Mouse (Mus musculus): ENCODE measurements at regions not wholly inside any gene's neighbourhood (a gene's known extent, or its start where the extent isn't known, plus 50 kb on each side); places are given as distances from the start of the nearest gene placed in this dataset.
A peak's percentile ranks its signal among the peaks of the same experiment; 100 is the strongest.
"Not testable (repeated sequence)": the region's sequence is repeated elsewhere in the genome, so short reads cannot be mapped to it uniquely, and the experiment has no call there.

- no peak for DNase-seq
Observed at GRCm38 (mm10) chr7:116681268-116681667, 177.1 kb downstream of the Nucb2 start.

- DNase-seq: no peak
Observed at GRCm38 (mm10) chr7:116700409-116700808, 196.2 kb downstream of the Nucb2 start.

GRCm38 (mm10) chr7:116701466-116702342 is 197.5 kb downstream of the Nucb2 start:
- peak; percentile 81 for DNase-seq

GRCm38 (mm10) chr7:116702596-116702995 is 198.4 kb downstream of the Nucb2 start:
- DNase-seq: no peak

- DNase-seq: no peak
Observed at GRCm38 (mm10) chr7:116711541-116711940, 207.4 kb downstream of the Nucb2 start.

GRCm38 (mm10) chr7:116713200-116713599 is 209.0 kb downstream of the Nucb2 start:
- no peak for DNase-seq

GRCm38 (mm10) chr7:116715234-116716046 is 211.3 kb downstream of the Nucb2 start:
- no peak for DNase-seq

GRCm38 (mm10) chr7:116728379-116728778 is 224.2 kb downstream of the Nucb2 start:
- no peak for DNase-seq

- no peak for DNase-seq
Observed at GRCm38 (mm10) chr7:116729795-116730194, 225.6 kb downstream of the Nucb2 start.

- no peak for DNase-seq
Observed at GRCm38 (mm10) chr7:116735676-116736075, 231.5 kb downstream of the Nucb2 start.

GRCm38 (mm10) chr7:116736333-116736732 is 232.2 kb downstream of the Nucb2 start:
- no peak for DNase-seq

- no peak for DNase-seq
Observed at GRCm38 (mm10) chr7:116738009-116738408, 233.8 kb downstream of the Nucb2 start.

GRCm38 (mm10) chr7:116754556-116754955 is 250.4 kb downstream of the Nucb2 start:
- DNase-seq: no peak

- not testable (repeated sequence) for DNase-seq
Observed at GRCm38 (mm10) chr7:116792181-116792580, 288.0 kb downstream of the Nucb2 start.

GRCm38 (mm10) chr7:116808475-116808874 is 304.3 kb downstream of the Nucb2 start:
- no peak for DNase-seq

GRCm38 (mm10) chr7:116816494-116816893 is 312.3 kb downstream of the Nucb2 start:
- no peak for DNase-seq

GRCm38 (mm10) chr7:116817991-116818390 is 313.8 kb downstream of the Nucb2 start:
- DNase-seq: no peak

- no peak for DNase-seq
Observed at GRCm38 (mm10) chr7:116820613-116821012, 316.4 kb downstream of the Nucb2 start.

GRCm38 (mm10) chr7:116842894-116843293 is 338.7 kb downstream of the Nucb2 start:
- no peak for DNase-seq

GRCm38 (mm10) chr7:116847846-116848730 is 343.9 kb downstream of the Nucb2 start:
- no peak for DNase-seq

GRCm38 (mm10) chr7:116853351-116853750 is 349.2 kb downstream of the Nucb2 start:
- no peak for DNase-seq

- DNase-seq: no peak
Observed at GRCm38 (mm10) chr7:116857141-116857540, 353.0 kb downstream of the Nucb2 start.

Data from gastrocnemius, postnatal 10 days (tissue).